Mouse (Mus musculus): Measurements from ENCODE around the gene Hist2h3c1.

GRCm38 (mm10) chr3:96237904-96238511 lies 8.5 kb upstream of the Hist2h3c1 start:
- no peak for TF ChIP-seq FLI1 (IDR thresholded peaks at IDR 0.05; ENCODE audit: low read length)
- no peak for TF ChIP-seq GATA1 (IDR thresholded peaks at IDR 0.05; ENCODE audit: borderline replicate concordance, low read length)

All from megakaryocyte, embryonic 14.5 days (primary cell).